Mouse (Mus musculus) forebrain, embryonic 10.5 days (tissue): Measurements from ENCODE around the gene Olfr1381. TPM values are rescaled to one million over a fixed set of nuclear protein-coding genes. Genes with fewer than 3 reads are reported as not detected.

ENCODE experiments used
- polyA plus RNA-seq: library from polyadenylated mRNA; unstranded; fragments of >200 nt; fragmentation: Nextera tagmentation; extraction: Ambion mirVana; gene quantifications from 2 replicates; pipeline ENCODE4 v1.2.1, GENCODE M21; 2016

Gene Olfr1381
- polyA plus RNA-seq, 1 experiment from 2014 or later: not detected

Other genes with a start within 250 kb of the Olfr1381 start
- gene Olfr10, start 238.7 kb upstream of the Olfr1381 start, polyA plus RNA-seq: not detected in 2 replicates
- gene Olfr1391, start 220.7 kb upstream of the Olfr1381 start, polyA plus RNA-seq: not detected in 2 replicates
- gene Olfr1390, start 208.3 kb upstream of the Olfr1381 start, polyA plus RNA-seq: not detected in 2 replicates
- gene Olfr1389, start 120.4 kb upstream of the Olfr1381 start, polyA plus RNA-seq: not detected in 2 replicates
- 0.25 and 0.33 TPM in 2 replicates for gene Olfr1388, start 106.8 kb upstream of the Olfr1381 start, polyA plus RNA-seq
- gene Olfr1387, start 88.1 kb upstream of the Olfr1381 start, polyA plus RNA-seq: not detected in 2 replicates
- gene Olfr1386, start 78.4 kb upstream of the Olfr1381 start, polyA plus RNA-seq: not detected in 2 replicates
- not detected in 2 replicates for gene Olfr1385, start 54.4 kb upstream of the Olfr1381 start, polyA plus RNA-seq
- not detected in 2 replicates for gene Olfr1384, start 36.7 kb upstream of the Olfr1381 start, polyA plus RNA-seq
- not detected in 2 replicates for gene Olfr1383, start 23.8 kb upstream of the Olfr1381 start, polyA plus RNA-seq
- gene Olfr1382, start 15.2 kb upstream of the Olfr1381 start, polyA plus RNA-seq: not detected in 2 replicates
- gene Olfr1380, start 13.4 kb downstream of the Olfr1381 start, polyA plus RNA-seq: not detected in 2 replicates
- gene Flt4, start 65.8 kb downstream of the Olfr1381 start, polyA plus RNA-seq: 4.8 and 5.0 TPM in 2 replicates
- not detected in 2 replicates for gene Scgb3a1, start 120.2 kb downstream of the Olfr1381 start, polyA plus RNA-seq
- 60.1 and 63.1 TPM in 2 replicates for gene Cnot6, start 169.3 kb downstream of the Olfr1381 start, polyA plus RNA-seq